Mouse (Mus musculus): Measurements from ENCODE around the gene Lsr.
A peak's percentile ranks its signal among the peaks of the same experiment; 100 is the strongest.
"Not testable (repeated sequence)": the region's sequence is repeated elsewhere in the genome, so short reads cannot be mapped to it uniquely, and the experiment has no call there.

Lsr gene

GRCm38 (mm10) chr7:30924581-30924980 is 48.7 kb downstream of the Lsr start, which contains the start of gene Hamp2:
Gene Hamp2, minus strand, starts transcription at chr7:30924681.
- not testable (repeated sequence) for DNase-seq (ENCODE audit: low read depth)

- no peak for DNase-seq (ENCODE audit: low read depth)
Observed at GRCm38 (mm10) chr7:30924071-30924470, 49.2 kb downstream of the Lsr start.

GRCm38 (mm10) chr7:30922490-30922889 is 50.8 kb downstream of the Lsr start:
- DNase-seq (ENCODE audit: low read depth): not testable (repeated sequence)

GRCm38 (mm10) chr7:30920217-30920616 is 53.0 kb downstream of the Lsr start:
- peak; percentile 30 for DNase-seq (ENCODE audit: low read depth)

- no peak for DNase-seq (ENCODE audit: low read depth)
Observed at GRCm38 (mm10) chr7:30917219-30917618, 56.0 kb downstream of the Lsr start.

GRCm38 (mm10) chr7:30916713-30917112 is 56.6 kb downstream of the Lsr start:
- no peak for DNase-seq (ENCODE audit: low read depth)

- DNase-seq (ENCODE audit: low read depth): no peak
Observed at GRCm38 (mm10) chr7:30914732-30915131, 58.5 kb downstream of the Lsr start, which contains the start of gene Mag. Gene Mag, minus strand, starts transcription at chr7:30914873.

GRCm38 (mm10) chr7:30909773-30910172 is 63.5 kb downstream of the Lsr start:
- no peak for DNase-seq (ENCODE audit: low read depth)

- DNase-seq (ENCODE audit: low read depth): no peak
Observed at GRCm38 (mm10) chr7:30908992-30909431, 64.3 kb downstream of the Lsr start.

GRCm38 (mm10) chr7:30908277-30908991 is 64.8 kb downstream of the Lsr start:
- DNase-seq (ENCODE audit: low read depth): no peak

Data from c-Kit-positive CD71-negative TER-119-negative erythroid progenitor cells, embryonic 14.5 days (primary cell).